Mouse (Mus musculus) testis, adult 2 months (tissue): ENCODE results near the gene Dyrk3.

Source experiments
- CTCF ChIP-seq: fragments of 200-500 bp; IDR thresholded peaks from 2 replicates; pipeline ENCODE4 v1.5.1; 2012; ENCODE audit warnings: low read depth, mild to moderate bottlenecking, inconsistent platforms, low read length, moderate library complexity; ENCODE audit not compliant: control insufficient read depth, insufficient read depth, insufficient replicate concordance
- POLR2A ChIP-seq: fragments of 200-500 bp; IDR thresholded peaks from 2 replicates; pipeline ENCODE4 v1.6.1; 2012; ENCODE audit warnings: low read depth, mild to moderate bottlenecking, inconsistent platforms, low read length, moderate library complexity; ENCODE audit not compliant: control insufficient read depth

GRCm38 (mm10) chr1:131096132-131096695, 41.9 kb downstream of the Dyrk3 start:
- TF ChIP-seq POLR2A: no peak
- no peak for TF ChIP-seq CTCF
